In the genomic region with DNA sequence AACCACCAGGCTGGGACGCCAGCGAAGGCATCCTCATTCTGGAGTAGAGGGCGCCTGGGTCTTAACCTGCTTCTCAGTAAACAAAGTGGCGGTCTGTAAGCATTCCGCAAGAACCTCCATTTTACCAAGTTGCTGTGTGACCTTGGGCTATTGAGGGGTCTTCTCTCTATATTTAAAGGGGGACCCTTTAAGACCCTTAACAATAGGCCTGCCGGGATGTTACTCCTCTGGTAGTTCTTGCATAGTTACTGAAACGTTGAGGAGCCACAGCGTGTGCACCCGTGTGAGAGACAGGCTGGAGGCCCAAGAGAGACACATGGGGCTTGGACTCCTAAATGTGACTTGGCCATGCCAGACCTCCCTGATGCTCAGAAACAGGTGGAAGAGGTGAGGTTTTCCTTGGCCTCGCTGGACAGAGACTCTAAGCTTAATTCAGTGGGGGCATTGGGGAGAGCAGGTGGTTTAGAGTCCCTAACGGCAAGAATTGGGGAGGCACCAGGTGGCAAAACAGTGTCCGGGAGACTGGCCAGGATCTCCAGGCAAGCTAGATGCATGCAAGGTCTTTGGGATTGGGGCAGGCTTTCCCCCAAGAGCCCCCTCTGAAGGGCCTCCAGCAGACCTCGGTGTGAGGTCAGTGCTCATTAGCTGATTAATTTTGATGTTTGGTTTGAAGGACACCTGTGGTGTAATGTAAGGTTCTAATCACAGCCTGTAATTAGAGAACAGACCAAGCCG, we compare ENCODE assay signal across 8 mouse cellular contexts. TPM values are rescaled to one million over a fixed set of nuclear protein-coding genes. Genes with fewer than 3 reads are reported as not detected.
DNase-seq lines count a peak whose midpoint lies in the region; ATAC-seq and TF ChIP-seq lines count a peak whose summit lies in the region.

No protein-coding gene starts in this region.

- H3K36me3 ChIP-seq in thymus, adult 2 months (ENCODE audit: control insufficient read depth, insufficient read depth, low read length), result peaks cover 15% of the 10 kb centered on the region
- no peaks in the 10 kb centered on the region for H3K36me3 ChIP-seq in intestine, embryonic 16.5 days (ENCODE audit: control insufficient read depth, insufficient read depth, low read length)
- H3K36me3 ChIP-seq in neural tube, embryonic 15.5 days, result peaks cover 8% of the 10 kb centered on the region; the same call in 1 of the 2 replicates

- DNase-seq in cerebellum, adult 11 months, result peak; percentile 68
- no peak for DNase-seq in thymus, adult 2 months
- no peak for DNase-seq in thymus, postnatal 14 days
- DNase-seq in natural killer cell, adult 2 months (ENCODE audit: low spot score in 2 of 2), result no peak

- H3K9me3 ChIP-seq in intestine, embryonic 16.5 days (ENCODE audit: control insufficient read depth, low read length), result no peaks in the 10 kb centered on the region
- no peaks in the 10 kb centered on the region for H3K9me3 ChIP-seq in neural tube, embryonic 15.5 days (replicated peaks)

- H3K4me2 ChIP-seq in intestine, embryonic 16.5 days (ENCODE audit: low read depth, low read length), result peak overlapping the region; percentile 90
- H3K4me2 ChIP-seq in neural tube, embryonic 15.5 days, result peak overlapping the region; percentile 84

- no peaks in the 10 kb centered on the region for H3K27me3 ChIP-seq in thymus, adult 2 months (ENCODE audit: control insufficient read depth, insufficient read depth, low read length)
- H3K27me3 ChIP-seq in intestine, embryonic 16.5 days (replicated peaks; ENCODE audit: control insufficient read depth, insufficient read depth, low read length), result no peaks in the 10 kb centered on the region
- H3K27me3 ChIP-seq in neural tube, embryonic 15.5 days (replicated peaks), result peaks cover 13% of the 10 kb centered on the region

- no peak; the same call in 1 of the 2 replicates for TF ChIP-seq POLR2A in thymus, adult 2 months (IDR thresholded peaks at IDR 0.05; ENCODE audit: control insufficient read depth, extremely low read depth, insufficient read depth, low read length, poor library complexity)

- H3K9ac ChIP-seq in intestine, embryonic 16.5 days (ENCODE audit: low read depth, low read length), result peak overlapping the region; percentile 92
- peak overlapping the region; percentile 79 for H3K9ac ChIP-seq in neural tube, embryonic 15.5 days (replicated peaks)

- H3K27ac ChIP-seq in thymus, adult 2 months (ENCODE audit: control insufficient read depth, insufficient read depth, low read length), result peak overlapping the region; percentile 43; the same call in 1 of the 2 replicates
- peak overlapping the region; percentile 96 for H3K27ac ChIP-seq in intestine, embryonic 16.5 days (ENCODE audit: low read length)
- no peak overlapping the region for H3K27ac ChIP-seq in neural tube, embryonic 15.5 days (replicated peaks)

- TF ChIP-seq CTCF in thymus, adult 2 months (IDR thresholded peaks at IDR 0.05; ENCODE audit: borderline replicate concordance, control insufficient read depth, extremely low read depth, insufficient read depth, low read length, poor library complexity), result no peak

- ATAC-seq in cerebellum, adult (ENCODE audit: insufficient number of reproducible peaks, low FRiP score, low TSS enrichment), result no peak
- no peak for ATAC-seq in intestine, embryonic 16.5 days
- no peak for ATAC-seq in neural tube, embryonic 15.5 days (ENCODE audit: low FRiP score)
- ATAC-seq in erythroid progenitor cell, adult 5-6 weeks (replicated peaks; ENCODE audit: low FRiP score, poor library complexity, severe bottlenecking), result no peak

- H3K4me1 ChIP-seq in thymus, adult 2 months (replicated peaks; ENCODE audit: control insufficient read depth, insufficient read depth, low read length), result peaks cover 47% of the 10 kb centered on the region
- H3K4me1 ChIP-seq in intestine, embryonic 16.5 days (ENCODE audit: control insufficient read depth, insufficient read depth, low read length), result peaks cover 44% of the 10 kb centered on the region
- H3K4me1 ChIP-seq in neural tube, embryonic 15.5 days, result peaks cover 46% of the 10 kb centered on the region

- 3% methylated on average over 14 of the region's 14 CpGs for WGBS in thymus, adult 2 months
- 6% methylated on average over 14 of the region's 14 CpGs for WGBS in intestine, embryonic 16.5 days
- WGBS in neural tube, embryonic 15.5 days, result 5% methylated on average over 14 of the region's 14 CpGs

- peak overlapping the region; percentile 55 for H3K4me3 ChIP-seq in thymus, adult 2 months (ENCODE audit: control insufficient read depth, insufficient read depth, low read length)
- peak overlapping the region; percentile 83 for H3K4me3 ChIP-seq in intestine, embryonic 16.5 days (ENCODE audit: low read length)
- H3K4me3 ChIP-seq in neural tube, embryonic 15.5 days (replicated peaks), result peak overlapping the region; percentile 73

RNA-seq across cellular contexts. Expression of gene Hmga1, which starts 1.8 kb away (rescaled TPM):
- 430 and 578 TPM in 2 replicates for polyA plus RNA-seq in thymus, adult 2 months (2012; rRNA removed)
- polyA plus RNA-seq in intestine, embryonic 16.5 days (2015; fragmentation: Nextera tagmentation; extraction: Ambion mirVana), result 286 and 319 TPM in 2 replicates
- polyA plus RNA-seq in neural tube, embryonic 15.5 days (2015; fragmentation: Nextera tagmentation; extraction: Ambion mirVana), result 129 and 207 TPM in 2 replicates
- total RNA-seq in erythroid progenitor cell, adult 5-6 weeks (2015; ENCODE audit: low replicate concordance), result 40.7 and 57.7 TPM in 2 replicates
- total RNA-seq in erythroid progenitor cell, adult 5-6 weeks (2017; ENCODE audit: low replicate concordance), result 21.2 and 30.6 TPM in 2 replicates

RNA-seq across cellular contexts. Expression of gene AI413582, which starts 7.5 kb away (rescaled TPM):
- polyA plus RNA-seq in thymus, adult 2 months (2012; rRNA removed), result 89.4 and 120 TPM in 2 replicates
- 39.7 and 46.7 TPM in 2 replicates for polyA plus RNA-seq in intestine, embryonic 16.5 days (2015; fragmentation: Nextera tagmentation; extraction: Ambion mirVana)
- polyA plus RNA-seq in neural tube, embryonic 15.5 days (2015; fragmentation: Nextera tagmentation; extraction: Ambion mirVana), result 70.8 and 74.9 TPM in 2 replicates
- total RNA-seq in erythroid progenitor cell, adult 5-6 weeks (2015; ENCODE audit: low replicate concordance), result 2.9 and 6.8 TPM in 2 replicates
- total RNA-seq in erythroid progenitor cell, adult 5-6 weeks (2017; ENCODE audit: low replicate concordance), result 3.1 and 14.1 TPM in 2 replicates

RNA-seq across cellular contexts. Expression of gene Grm4, which starts 36.9 kb away (rescaled TPM):
- polyA plus RNA-seq in thymus, adult 2 months (2012; rRNA removed), result 1.5 and 1.9 TPM in 2 replicates
- 0.40 and 0.44 TPM in 2 replicates for polyA plus RNA-seq in intestine, embryonic 16.5 days (2015; fragmentation: Nextera tagmentation; extraction: Ambion mirVana)
- 9.7 and 10.1 TPM in 2 replicates for polyA plus RNA-seq in neural tube, embryonic 15.5 days (2015; fragmentation: Nextera tagmentation; extraction: Ambion mirVana)
- total RNA-seq in erythroid progenitor cell, adult 5-6 weeks (2015; ENCODE audit: low replicate concordance), result not detected in 2 replicates
- not detected in 2 replicates for total RNA-seq in erythroid progenitor cell, adult 5-6 weeks (2017; ENCODE audit: low replicate concordance)
